Mouse (Mus musculus) lung, postnatal 0 days (tissue): ENCODE data around the gene Ksr2. TPM values are rescaled to one million over a fixed set of nuclear protein-coding genes. Genes with fewer than 3 reads are reported as not detected.
A peak's percentile ranks its signal among the peaks of the same experiment; 100 is the strongest.

Experiments
- ATAC-seq: fragments of 200-750 bp; cut with Nextera tagmentation; 2 replicates; pipeline ENCODE4 v1.8.0; 2017; ENCODE audit warnings: moderate library complexity
- DNase-seq: peaks from one replicate; pipeline ENCODE4 v3.0.0-alpha.2; 2016; ENCODE audit warnings: low spot score
- H3K27ac ChIP-seq: fragments of 300-500 bp; sonication (generic); 2 replicates; pipeline ENCODE4 v1.5.1; 2014; ENCODE audit warnings: antibody characterized with exemption, mild to moderate bottlenecking, low read length, mixed read lengths
- H3K27me3 ChIP-seq: fragments of 300-500 bp; sonication (generic); replicated peaks from 2 replicates; pipeline ENCODE4 v1.6.1; 2014; ENCODE audit warnings: low read length, mixed read lengths; ENCODE audit not compliant: insufficient read depth
- H3K36me3 ChIP-seq: fragments of 300-500 bp; sonication (generic); 2 replicates; pipeline ENCODE4 v1.6.1; 2014; ENCODE audit warnings: low read length, mixed read lengths; ENCODE audit not compliant: insufficient read depth
- H3K4me1 ChIP-seq: fragments of 300-500 bp; sonication (generic); 2 replicates; pipeline ENCODE4 v1.6.1; 2014; ENCODE audit warnings: antibody characterized with exemption, low read depth, low read length, mixed read lengths; ENCODE audit not compliant: insufficient read depth
- H3K4me2 ChIP-seq: fragments of 300-500 bp; sonication (generic); replicated peaks from 2 replicates; pipeline ENCODE4 v1.6.1; 2014; ENCODE audit warnings: low read depth, mild to moderate bottlenecking, low read length, moderate library complexity, mixed read lengths
- H3K4me3 ChIP-seq: fragments of 300-500 bp; sonication (generic); 2 replicates; pipeline ENCODE4 v1.5.1; 2014; ENCODE audit warnings: low read depth, low read length
- H3K9ac ChIP-seq: fragments of 300-500 bp; sonication (generic); replicated peaks from 2 replicates; pipeline ENCODE4 v1.6.1; 2014; ENCODE audit warnings: low read depth, mild to moderate bottlenecking
- H3K9me3 ChIP-seq: fragments of 300-500 bp; sonication (generic); 2 replicates; pipeline ENCODE4 v1.6.1; 2016; ENCODE audit warnings: low read length, mixed read lengths
- CTCF ChIP-seq: IDR thresholded peaks from 2 replicates; pipeline ENCODE4 v1.5.1; 2016; ENCODE audit warnings: antibody characterized with exemption, mild to moderate bottlenecking
- EP300 ChIP-seq: IDR thresholded peaks from 2 replicates; pipeline ENCODE4 v1.6.1; 2016; ENCODE audit warnings: antibody characterized with exemption, mild to moderate bottlenecking, control low read depth
- WGBS: fragments of 180-500 bp; shearing (Covaris S2); extraction: QIAGEN DNeasy Blood & Tissue Kit; methylation state at CpG from one replicate; pipeline ENCODE4 v1.1.7; 2014; 5-methylcytosine and 5-hydroxymethylcytosine counted together
- polyA plus RNA-seq: library from polyadenylated mRNA; unstranded; fragments of >200 nt; fragmentation: Nextera tagmentation; extraction: Ambion mirVana; gene quantifications from 2 replicates; pipeline ENCODE4 v1.2.1, GENCODE M21; 2015

The Ksr2 gene
- polyA plus RNA-seq, 1 experiment from 2014 or later, result 0.08 TPM

DNA sequence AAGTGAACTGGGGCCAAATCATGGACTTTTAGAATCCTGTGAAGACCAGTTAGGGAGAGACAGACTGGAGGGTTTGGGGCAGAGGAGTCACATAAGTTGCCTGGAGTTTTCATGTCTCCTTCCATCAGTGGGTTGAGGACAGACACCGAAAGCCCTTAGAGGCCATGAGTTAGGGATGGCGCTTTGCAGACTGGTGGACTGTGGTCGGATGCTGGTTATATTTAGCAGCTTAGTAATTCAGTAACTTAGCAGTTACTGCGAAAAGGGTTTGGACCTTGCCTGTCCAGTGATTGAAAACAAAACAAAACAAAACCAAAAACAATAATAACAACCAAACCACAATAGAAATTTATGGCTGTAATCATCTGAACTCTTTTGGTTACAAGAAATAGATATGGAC is 29.3 kb downstream of the Ksr2 start:
- TF ChIP-seq CTCF (no peak), EP300 (no peak)
- H3K9me3 ChIP-seq, result no peaks in the 10 kb centered on the region
- DNase-seq, result no peak
- no peaks in the 10 kb centered on the region for H3K4me1 ChIP-seq
- no peaks in the 10 kb centered on the region for H3K36me3 ChIP-seq
- no peak overlapping the region for H3K4me2 ChIP-seq
- no peak for ATAC-seq
- no peaks in the 10 kb centered on the region for H3K27me3 ChIP-seq
- no peak overlapping the region for H3K4me3 ChIP-seq
- WGBS, result 86% methylated on average over 4 of the region's 4 CpGs
- H3K9ac ChIP-seq, result no peak overlapping the region
- H3K27ac ChIP-seq, result no peak overlapping the region

GRCm38 (mm10) chr5:117443902-117444301 is 30.1 kb downstream of the Ksr2 start:
- no peak overlapping the region for H3K4me3 ChIP-seq
- TF ChIP-seq EP300 (no peak), CTCF (no peak)
- H3K9me3 ChIP-seq, result no peaks in the 10 kb centered on the region
- H3K4me2 ChIP-seq, result no peak overlapping the region
- H3K27ac ChIP-seq, result no peak overlapping the region
- H3K4me1 ChIP-seq, result no peaks in the 10 kb centered on the region
- H3K36me3 ChIP-seq, result no peaks in the 10 kb centered on the region
- no peaks in the 10 kb centered on the region for H3K27me3 ChIP-seq
- ATAC-seq, result no peak
- WGBS, result 90% methylated on average over 6 of the region's 6 CpGs
- no peak overlapping the region for H3K9ac ChIP-seq
- no peak for DNase-seq

DNA sequence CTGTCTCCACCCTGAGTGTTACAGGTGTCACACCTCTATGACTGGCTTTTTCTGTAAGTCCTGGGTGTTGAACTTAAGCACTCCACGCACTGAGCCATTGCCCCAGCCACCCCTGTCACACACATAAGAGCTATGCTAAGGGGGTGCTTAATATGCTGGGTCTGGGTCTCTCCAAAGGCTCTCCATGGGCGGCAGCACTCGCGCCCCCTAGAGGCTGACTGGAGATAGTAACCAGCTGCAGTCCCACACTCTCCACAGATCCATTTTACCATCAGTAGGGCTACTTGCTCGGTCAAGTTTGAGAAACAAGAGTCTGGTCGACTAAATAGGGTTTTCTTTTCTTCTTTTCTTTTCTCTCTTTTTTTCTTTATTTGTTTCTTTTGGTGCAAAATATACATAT is 33.9 kb downstream of the Ksr2 start:
- ATAC-seq, result no peak
- WGBS, result 40% methylated on average over 6 of the region's 6 CpGs
- no peak overlapping the region for H3K4me2 ChIP-seq
- no peak overlapping the region for H3K27ac ChIP-seq
- H3K4me3 ChIP-seq, result no peak overlapping the region
- H3K4me1 ChIP-seq, result no peaks in the 10 kb centered on the region
- no peaks in the 10 kb centered on the region for H3K9me3 ChIP-seq
- no peaks in the 10 kb centered on the region for H3K27me3 ChIP-seq
- H3K36me3 ChIP-seq, result no peaks in the 10 kb centered on the region
- no peak for DNase-seq
- TF ChIP-seq CTCF (peak; percentile 19; the same call in 1 of the 2 replicates), EP300 (no peak)
- no peak overlapping the region for H3K9ac ChIP-seq

DNA sequence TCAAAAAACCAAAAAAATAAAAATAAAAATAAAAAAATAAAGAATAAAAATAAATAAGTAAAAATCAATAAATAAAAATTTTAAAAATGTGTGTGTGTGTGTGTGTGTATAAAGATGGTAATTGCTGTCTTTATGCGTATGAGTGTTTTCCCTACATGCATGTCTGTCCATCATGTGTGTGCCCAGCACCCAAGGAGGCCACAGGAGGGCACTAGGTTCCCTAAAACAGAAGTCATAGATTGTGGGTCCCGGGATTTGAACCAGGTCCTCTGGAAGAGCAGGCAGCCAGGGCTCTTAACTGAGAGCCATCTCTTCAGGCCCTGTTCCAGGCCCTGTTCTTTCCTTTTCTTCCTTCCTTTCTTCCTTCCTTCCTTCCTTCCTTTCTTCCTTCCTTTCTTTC is 38.2 kb downstream of the Ksr2 start:
- ATAC-seq, result no peak
- TF ChIP-seq CTCF (no peak), EP300 (no peak)
- Histone ChIP-seq H3K9me3 (no peaks in the 10 kb centered on the region), H3K27ac (no peak overlapping the region), H3K27me3 (no peaks in the 10 kb centered on the region), H3K4me2 (no peak overlapping the region), H3K36me3 (no peaks in the 10 kb centered on the region), H3K4me3 (no peak overlapping the region), H3K4me1 (no peaks in the 10 kb centered on the region), H3K9ac (no peak overlapping the region)
- WGBS, result 78% methylated on average over 2 of the region's 2 CpGs
- DNase-seq, result no peak

DNA sequence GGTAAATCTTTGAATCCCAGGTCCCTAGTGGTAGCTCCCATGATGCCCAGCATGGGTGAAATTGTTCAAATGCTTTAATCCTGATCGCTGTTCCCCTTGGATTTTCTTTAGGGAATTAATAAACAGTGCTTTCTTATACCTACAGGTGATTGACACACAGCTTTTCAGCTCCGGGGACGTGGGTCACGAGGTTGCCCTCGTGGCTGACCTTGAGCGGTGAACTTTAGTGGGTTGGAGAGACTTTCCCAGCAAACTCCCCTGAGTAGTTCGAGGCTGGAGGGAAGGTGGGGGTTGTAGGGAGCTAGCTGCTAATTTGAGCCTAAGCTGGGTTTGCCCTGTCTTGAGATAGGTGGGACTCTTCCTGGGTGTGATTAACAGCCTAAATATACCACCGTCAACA is 41.7 kb downstream of the Ksr2 start:
- ATAC-seq (no peak), DNase-seq (no peak)
- 65% methylated on average over 8 of the region's 8 CpGs for WGBS
- H3K27me3 ChIP-seq, result no peaks in the 10 kb centered on the region
- TF ChIP-seq EP300 (no peak), CTCF (no peak)
- no peak overlapping the region for H3K9ac ChIP-seq
- no peaks in the 10 kb centered on the region for H3K4me1 ChIP-seq
- H3K36me3 ChIP-seq, result no peaks in the 10 kb centered on the region
- no peaks in the 10 kb centered on the region for H3K9me3 ChIP-seq
- H3K27ac ChIP-seq, result no peak overlapping the region
- no peak overlapping the region for H3K4me3 ChIP-seq
- no peak overlapping the region for H3K4me2 ChIP-seq

DNA sequence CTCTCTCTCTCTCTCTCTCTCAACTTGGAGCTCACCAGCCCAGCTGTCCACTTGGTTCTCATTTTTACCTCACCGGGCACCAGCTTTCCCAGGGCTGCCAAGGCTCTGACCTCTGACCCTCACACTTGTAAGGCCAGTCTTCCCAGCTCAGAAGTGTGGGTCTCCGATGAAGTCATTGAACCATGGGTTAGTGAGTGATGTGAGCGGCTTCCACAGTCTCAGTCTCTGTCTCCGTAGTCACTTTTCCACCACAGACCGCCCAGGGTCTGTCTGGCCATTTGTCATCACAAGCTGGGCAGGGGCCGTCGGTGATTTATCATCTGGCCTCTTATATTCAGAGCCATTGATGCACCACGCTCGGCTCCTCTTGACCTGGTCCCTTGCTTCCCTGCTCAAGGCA is 43.3 kb downstream of the Ksr2 start:
- no peaks in the 10 kb centered on the region for H3K4me1 ChIP-seq
- no peaks in the 10 kb centered on the region for H3K27me3 ChIP-seq
- 37% methylated on average over 9 of the region's 9 CpGs for WGBS
- H3K9me3 ChIP-seq, result no peaks in the 10 kb centered on the region
- no peak overlapping the region for H3K9ac ChIP-seq
- ATAC-seq (no peak), DNase-seq (no peak)
- TF ChIP-seq EP300 (no peak), CTCF (no peak)
- no peaks in the 10 kb centered on the region for H3K36me3 ChIP-seq
- H3K4me2 ChIP-seq, result no peak overlapping the region
- H3K4me3 ChIP-seq, result no peak overlapping the region
- H3K27ac ChIP-seq, result no peak overlapping the region

DNA sequence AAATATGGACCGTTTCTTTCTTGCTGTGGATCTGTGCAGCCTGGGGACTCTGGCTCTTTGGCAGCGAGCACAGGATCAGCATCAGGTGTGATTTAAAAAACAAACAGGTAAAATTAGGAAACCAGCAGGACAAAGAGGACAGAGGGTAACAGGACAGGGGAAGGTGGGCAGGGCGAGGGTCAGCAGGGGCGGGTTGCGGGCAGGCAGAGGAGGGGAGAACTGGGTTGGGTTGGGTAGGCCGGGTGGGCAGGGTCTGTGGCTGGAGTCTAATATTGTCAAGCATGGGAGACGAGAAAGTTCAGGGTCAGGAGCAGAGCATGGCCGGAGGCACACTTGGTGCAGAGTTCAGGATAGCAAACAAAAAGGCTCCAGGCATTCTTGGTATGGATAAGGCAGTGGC is 43.8 kb downstream of the Ksr2 start:
- no peaks in the 10 kb centered on the region for H3K27me3 ChIP-seq
- DNase-seq (no peak), ATAC-seq (no peak)
- H3K9ac ChIP-seq, result no peak overlapping the region
- 64% methylated on average over 8 of the region's 8 CpGs for WGBS
- no peaks in the 10 kb centered on the region for H3K9me3 ChIP-seq
- H3K27ac ChIP-seq, result no peak overlapping the region
- no peak overlapping the region for H3K4me2 ChIP-seq
- TF ChIP-seq CTCF (no peak), EP300 (no peak)
- no peak overlapping the region for H3K4me3 ChIP-seq
- no peaks in the 10 kb centered on the region for H3K4me1 ChIP-seq
- H3K36me3 ChIP-seq, result no peaks in the 10 kb centered on the region
